Mouse (Mus musculus) hindbrain, embryonic 14.5 days (tissue): ENCODE results near the gene Itgb4. TPM values are rescaled to one million over a fixed set of nuclear protein-coding genes. Genes with fewer than 3 reads are reported as not detected.
"Not testable (repeated sequence)": the region's sequence is repeated elsewhere in the genome, so short reads cannot be mapped to it uniquely, and the experiment has no call there.

Source experiments
- ATAC-seq: fragments of 200-750 bp; cut with Nextera tagmentation; 2 replicates; pipeline ENCODE4 v1.8.0; 2017; ENCODE audit warnings: moderate number of reproducible peaks, mild to moderate bottlenecking, moderate TSS enrichment, moderate library complexity; ENCODE audit not compliant: low FRiP score
- DNase-seq: peaks from one replicate; pipeline ENCODE4 v3.0.0-alpha.2; 2015; ENCODE audit warnings: low spot score
- H3K27ac ChIP-seq: fragments of 300-500 bp; sonication (generic); 2 replicates; pipeline ENCODE4 v1.5.1; 2014; ENCODE audit warnings: mild to moderate bottlenecking, moderate library complexity
- H3K27me3 ChIP-seq: fragments of 300-500 bp; sonication (generic); 2 replicates; pipeline ENCODE4 v1.6.1; 2014; ENCODE audit warnings: mild to moderate bottlenecking, low read length, mixed read lengths; ENCODE audit not compliant: control insufficient read depth, insufficient read depth
- H3K36me3 ChIP-seq: fragments of 300-500 bp; sonication (generic); replicated peaks from 2 replicates; pipeline ENCODE4 v1.6.1; 2014; ENCODE audit not compliant: control insufficient read depth, insufficient read depth
- H3K4me1 ChIP-seq: fragments of 300-500 bp; sonication (generic); replicated peaks from 2 replicates; pipeline ENCODE4 v1.6.1; 2014; ENCODE audit warnings: antibody characterized with exemption, low read length, mixed read lengths; ENCODE audit not compliant: control insufficient read depth, insufficient read depth
- H3K4me2 ChIP-seq: fragments of 300-500 bp; sonication (generic); replicated peaks from 2 replicates; pipeline ENCODE4 v1.6.1; 2014; ENCODE audit warnings: mild to moderate bottlenecking, moderate library complexity
- H3K4me3 ChIP-seq: fragments of 300-500 bp; sonication (generic); replicated peaks from 2 replicates; pipeline ENCODE4 v1.5.1; 2014; ENCODE audit warnings: mild to moderate bottlenecking, low read length
- H3K9ac ChIP-seq: fragments of 300-500 bp; sonication (generic); 2 replicates; pipeline ENCODE4 v1.6.1; 2014
- H3K9me3 ChIP-seq: fragments of 300-500 bp; sonication (generic); 2 replicates; pipeline ENCODE4 v1.6.1; 2016; ENCODE audit warnings: low read length; ENCODE audit not compliant: control insufficient read depth
- WGBS: fragments of 180-500 bp; shearing (Covaris S2); extraction: QIAGEN DNeasy Blood & Tissue Kit; methylation state at CpG from one replicate; pipeline ENCODE4 v1.1.7; 2014; 5-methylcytosine and 5-hydroxymethylcytosine counted together
- polyA plus RNA-seq: library from polyadenylated mRNA; unstranded; fragments of >200 nt; fragmentation: Nextera tagmentation; extraction: Ambion mirVana; gene quantifications from 2 replicates; pipeline ENCODE4 v1.2.1, GENCODE M21; 2014

Itgb4 gene
- polyA plus RNA-seq, 1 experiment from 2014 or later = 1.6 TPM

DNA sequence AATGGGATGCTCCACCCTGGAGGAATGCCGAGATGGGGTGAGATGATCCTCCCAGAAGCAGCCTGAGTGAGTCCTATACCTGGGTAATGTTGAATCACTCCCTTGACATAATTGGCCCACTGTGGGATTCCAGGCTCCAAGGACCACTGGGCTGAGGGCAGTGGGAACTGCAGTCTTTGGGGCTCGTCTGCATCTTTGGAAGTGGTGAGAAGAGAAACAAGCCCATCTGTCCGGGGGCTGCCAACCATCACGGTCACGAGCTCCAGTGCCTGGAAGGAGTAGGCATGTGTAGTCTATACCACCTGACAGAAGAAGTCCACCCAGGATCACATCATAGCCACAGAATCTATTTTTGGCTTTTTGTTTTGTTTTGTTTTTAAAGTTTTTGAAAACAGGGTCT lies 36.4 kb downstream of the Itgb4 start:
- Histone ChIP-seq H3K9me3 (no peaks in the 10 kb centered on the region), H3K4me3 (no peak overlapping the region), H3K9ac (no peak overlapping the region), H3K36me3 (no peaks in the 10 kb centered on the region; the same call in 1 of the 2 replicates), H3K27ac (no peak overlapping the region), H3K4me1 (peaks cover 16% of the 10 kb centered on the region), H3K27me3 (no peaks in the 10 kb centered on the region), H3K4me2 (no peak overlapping the region; the same call in 1 of the 2 replicates)
- ATAC-seq (no peak), DNase-seq (no peak)
- WGBS = 86% methylated on average over 5 of the region's 5 CpGs

DNA sequence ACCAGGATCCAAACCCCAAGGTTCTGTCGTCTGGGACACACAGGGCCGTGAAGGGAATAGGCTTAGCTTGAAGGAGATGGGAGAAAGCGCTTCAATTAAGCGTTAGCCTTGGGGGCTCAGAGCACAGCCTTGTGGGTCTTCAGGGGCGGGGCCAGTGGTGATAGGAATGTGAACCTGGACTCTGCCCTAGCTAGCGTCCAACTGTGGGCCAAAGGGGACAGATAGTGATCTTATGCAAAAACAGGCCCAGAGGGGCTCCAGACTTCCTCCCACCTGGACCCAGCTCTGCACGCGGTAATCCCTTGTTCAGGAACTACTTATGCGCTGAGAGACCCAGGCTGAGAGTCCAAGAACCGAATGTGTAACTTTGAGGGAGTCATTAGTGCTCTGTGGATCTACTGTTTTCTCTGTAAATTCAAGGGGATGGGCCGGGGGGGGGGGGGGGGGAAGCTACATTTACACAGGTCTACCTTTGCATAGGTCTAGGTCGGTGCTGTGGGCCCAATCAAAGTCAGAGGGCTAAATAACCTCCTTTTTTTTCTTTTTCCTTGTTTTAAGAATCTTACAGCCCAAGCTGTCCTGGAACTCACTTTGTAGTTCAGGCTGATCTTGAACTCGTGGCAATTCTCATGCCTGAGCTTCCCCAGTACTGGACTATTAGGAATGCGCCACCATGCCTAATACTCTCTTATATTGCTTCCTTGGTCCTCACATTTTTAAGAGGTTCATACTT lies 37.2 kb downstream of the Itgb4 start:
- WGBS = 30% methylated on average over 14 of the region's 14 CpGs
- H3K4me2 ChIP-seq = peak overlapping the region; percentile 69
- no peaks in the 10 kb centered on the region for H3K27me3 ChIP-seq
- H3K9me3 ChIP-seq = no peaks in the 10 kb centered on the region
- peak overlapping the region; percentile 55; the same call in 1 of the 2 replicates for H3K27ac ChIP-seq
- DNase-seq = no peak
- H3K4me1 ChIP-seq = peaks cover 16% of the 10 kb centered on the region
- H3K36me3 ChIP-seq = no peaks in the 10 kb centered on the region; the same call in 1 of the 2 replicates
- peak overlapping the region; percentile 46 for H3K4me3 ChIP-seq
- peak overlapping the region; percentile 77 for H3K9ac ChIP-seq
- no peak for ATAC-seq

DNA sequence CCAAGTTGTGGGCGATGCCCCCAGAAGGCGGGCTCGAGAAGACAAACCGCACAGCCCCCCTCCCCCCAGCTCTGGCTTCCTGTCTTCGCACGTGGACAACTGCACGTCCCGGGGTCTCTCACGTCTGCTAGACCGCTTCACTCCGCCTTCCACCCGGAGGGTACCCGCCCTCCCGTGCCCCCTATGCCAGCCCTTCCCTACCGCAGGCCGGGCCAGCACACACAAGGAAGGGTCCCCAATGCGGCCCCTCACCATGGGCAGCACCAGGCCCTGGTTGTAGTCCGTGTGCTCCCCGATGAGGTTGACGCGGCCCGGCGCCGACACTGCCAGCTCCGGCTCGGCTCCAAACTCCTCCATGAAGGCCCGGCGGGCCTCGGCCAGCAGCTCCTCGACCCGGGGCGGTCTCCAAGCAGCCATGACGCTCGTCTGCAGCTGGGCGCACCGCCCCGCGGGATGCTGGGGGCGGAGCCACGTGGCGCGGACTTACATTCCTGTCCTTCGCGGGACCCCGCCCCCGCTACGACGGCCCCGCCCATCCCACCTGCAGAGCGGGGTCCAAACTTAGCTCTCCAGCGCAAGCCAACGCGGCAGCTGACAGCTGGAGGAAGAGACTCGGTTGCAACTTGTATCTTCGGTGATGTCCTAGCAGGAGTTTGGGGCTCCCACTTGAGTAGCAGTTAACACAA lies 37.9 kb downstream of the Itgb4 start, which contains the start of gene Galk1:
Galk1 (minus strand) TSS at position 458 of the 686 bp plus-strand sequence.
- Histone ChIP-seq H3K4me1 (peaks cover 16% of the 10 kb centered on the region), H3K4me2 (peak within 1 kb of the TSS; percentile 69), H3K4me3 (peak within 1 kb of the TSS; percentile 46), H3K9ac (peak within 1 kb of the TSS; percentile 77), H3K9me3 (no peaks in the 10 kb centered on the region), H3K27ac (peak within 1 kb of the TSS; percentile 55), H3K27me3 (no peaks in the 10 kb centered on the region), H3K36me3 (no peaks in the 10 kb centered on the region; the same call in 1 of the 2 replicates)
- peak; percentile 86 for ATAC-seq
- DNase-seq = peak; percentile 80
- WGBS = under 1% methylated on average over 53 of the region's 55 CpGs

DNA sequence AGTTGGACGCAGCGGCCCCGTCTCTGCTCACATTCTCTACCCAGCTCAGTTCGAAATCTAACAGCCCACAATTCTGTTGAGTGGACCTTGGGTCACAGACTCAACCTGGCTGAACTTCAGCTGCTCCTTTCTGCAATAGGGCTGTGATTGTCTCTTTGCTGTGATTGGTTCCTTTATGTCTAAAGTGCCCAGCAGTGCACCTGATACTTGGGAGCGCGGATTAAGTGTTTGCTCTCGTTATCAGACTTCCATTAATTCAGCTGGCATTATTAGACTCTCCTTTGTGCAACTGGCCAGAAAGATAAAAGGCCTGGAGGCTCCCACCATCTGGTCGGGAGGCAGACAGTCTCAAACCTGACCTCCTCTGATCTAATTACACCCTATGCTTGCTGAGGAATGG lies 40.3 kb downstream of the Itgb4 start:
- H3K9ac ChIP-seq = no peak overlapping the region
- H3K36me3 ChIP-seq = no peaks in the 10 kb centered on the region; the same call in 1 of the 2 replicates
- WGBS = 63% methylated on average over 8 of the region's 8 CpGs

DNA sequence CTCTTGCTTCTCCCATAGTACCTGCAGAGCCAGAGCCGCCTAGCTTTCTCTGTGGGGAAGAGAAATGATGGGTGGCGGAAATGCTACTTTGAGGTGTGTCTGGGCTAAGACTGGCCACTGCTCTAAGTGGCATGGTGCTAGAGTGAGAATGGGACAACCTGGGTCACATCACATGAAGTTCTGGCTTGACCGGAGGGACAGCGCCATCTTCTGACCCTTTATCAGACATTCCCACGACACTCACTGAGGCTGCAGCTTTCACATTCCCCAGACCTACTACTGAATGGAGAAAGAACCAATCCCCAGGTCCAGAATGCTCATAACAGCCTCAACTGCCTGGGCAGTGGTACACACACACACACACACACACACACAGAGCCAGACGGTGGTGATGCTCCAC lies 43.6 kb downstream of the Itgb4 start:
- Histone ChIP-seq H3K4me1 (peaks cover 16% of the 10 kb centered on the region), H3K9ac (no peak overlapping the region), H3K27me3 (no peaks in the 10 kb centered on the region), H3K27ac (no peak overlapping the region), H3K36me3 (peaks cover 28% of the 10 kb centered on the region), H3K4me2 (no peak overlapping the region), H3K9me3 (no peaks in the 10 kb centered on the region), H3K4me3 (no peak overlapping the region)
- WGBS = 25% methylated on average over 6 of the region's 6 CpGs
- no peak for DNase-seq
- ATAC-seq = no peak

More for the DNA sequence above, 40.3 kb downstream of the Itgb4 start:
- ATAC-seq (no peak), DNase-seq (no peak)
- Histone ChIP-seq H3K9me3 (no peaks in the 10 kb centered on the region), H3K4me2 (no peak overlapping the region), H3K27me3 (no peaks in the 10 kb centered on the region), H3K27ac (no peak overlapping the region), H3K4me3 (no peak overlapping the region), H3K4me1 (peaks cover 16% of the 10 kb centered on the region)

DNA sequence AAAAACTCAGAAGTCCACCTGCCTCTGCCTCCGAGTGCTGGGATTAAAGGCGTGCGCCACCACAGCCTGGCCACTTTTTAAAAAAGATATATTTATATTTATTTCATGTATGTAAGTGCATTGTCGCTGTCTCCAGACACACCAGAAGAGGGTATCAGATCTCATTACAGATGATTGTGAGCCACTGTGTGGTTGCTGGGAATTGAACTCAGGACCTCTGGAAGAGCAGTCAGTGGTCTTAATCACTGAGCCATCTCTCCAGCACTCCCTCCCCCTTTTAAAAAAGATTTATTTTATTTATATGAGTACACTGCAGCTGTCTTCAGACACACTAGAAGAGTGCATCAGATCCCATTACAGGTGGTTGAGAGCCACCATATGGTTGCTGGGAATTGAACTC lies 44.4 kb downstream of the Itgb4 start:
- not testable (repeated sequence) for H3K4me3 ChIP-seq, H3K27me3 ChIP-seq, H3K27ac ChIP-seq, H3K9me3 ChIP-seq, H3K4me2 ChIP-seq, H3K9ac ChIP-seq, DNase-seq, ATAC-seq
- peaks cover 33% of the 10 kb centered on the region for H3K36me3 ChIP-seq
- H3K4me1 ChIP-seq = peaks cover 16% of the 10 kb centered on the region
- WGBS = 98% methylated on average over 4 of the region's 4 CpGs

DNA sequence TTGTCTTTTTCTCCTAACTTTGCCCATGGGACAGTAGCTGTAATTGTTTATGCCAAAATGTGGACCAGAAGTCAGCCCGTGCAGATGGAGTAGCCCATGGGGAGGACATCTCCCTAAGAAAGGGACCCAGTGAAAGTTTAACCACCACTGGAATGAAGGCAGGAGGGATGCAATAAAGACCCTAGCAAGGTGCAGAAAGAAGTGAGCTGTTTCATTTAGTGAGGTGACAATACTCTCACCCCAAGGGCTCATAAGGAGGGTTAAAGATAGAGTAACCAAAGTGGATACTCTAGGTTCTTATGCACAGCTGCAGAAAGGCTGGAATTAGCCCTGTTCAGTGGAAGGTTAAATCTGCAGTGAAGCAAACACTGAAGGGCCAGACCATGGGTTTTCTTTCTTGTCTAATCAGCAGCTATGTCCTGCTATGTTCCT lies 44.9 kb downstream of the Itgb4 start:
- Histone ChIP-seq H3K4me3 (no peak overlapping the region), H3K27me3 (no peaks in the 10 kb centered on the region), H3K27ac (no peak overlapping the region), H3K9ac (no peak overlapping the region), H3K9me3 (no peaks in the 10 kb centered on the region), H3K4me1 (peaks cover 16% of the 10 kb centered on the region), H3K4me2 (no peak overlapping the region), H3K36me3 (peaks cover 33% of the 10 kb centered on the region)
- no peak for ATAC-seq
- WGBS = 41% methylated on average over 1 of the region's 1 CpGs
- DNase-seq = no peak

DNA sequence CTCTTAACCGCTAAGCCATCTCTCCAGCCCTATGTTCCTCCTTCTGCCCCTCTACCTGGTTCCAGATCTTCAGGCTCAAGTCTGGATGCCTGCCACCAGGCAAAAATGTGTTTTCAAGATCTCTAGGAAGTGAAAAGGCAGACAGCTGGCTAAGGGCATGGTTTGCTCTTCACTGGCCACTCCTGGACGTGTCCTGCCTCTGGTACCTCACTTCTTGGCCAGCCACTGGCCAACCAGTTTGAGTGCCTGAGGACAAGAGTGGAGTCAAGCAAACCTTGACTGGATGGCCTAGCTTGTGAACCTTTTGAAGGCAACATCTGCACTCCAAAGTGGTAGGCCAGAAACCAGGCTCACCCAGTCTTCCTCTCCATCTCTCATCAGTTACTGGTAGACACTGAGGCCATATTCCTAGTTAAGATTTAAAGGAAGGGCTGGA lies 45.5 kb downstream of the Itgb4 start:
- no peak for ATAC-seq
- no peak overlapping the region for H3K9ac ChIP-seq
- H3K9me3 ChIP-seq = no peaks in the 10 kb centered on the region
- no peak overlapping the region for H3K4me2 ChIP-seq
- DNase-seq = no peak
- H3K4me3 ChIP-seq = no peak overlapping the region
- no peaks in the 10 kb centered on the region for H3K27me3 ChIP-seq
- 0 out of 2 replicates have a peak overlapping the region, but pooled peaks have one; percentile 7 for H3K27ac ChIP-seq
- peaks cover 33% of the 10 kb centered on the region for H3K36me3 ChIP-seq
- H3K4me1 ChIP-seq = peaks cover 16% of the 10 kb centered on the region
- 88% methylated on average over 2 of the region's 2 CpGs for WGBS

DNA sequence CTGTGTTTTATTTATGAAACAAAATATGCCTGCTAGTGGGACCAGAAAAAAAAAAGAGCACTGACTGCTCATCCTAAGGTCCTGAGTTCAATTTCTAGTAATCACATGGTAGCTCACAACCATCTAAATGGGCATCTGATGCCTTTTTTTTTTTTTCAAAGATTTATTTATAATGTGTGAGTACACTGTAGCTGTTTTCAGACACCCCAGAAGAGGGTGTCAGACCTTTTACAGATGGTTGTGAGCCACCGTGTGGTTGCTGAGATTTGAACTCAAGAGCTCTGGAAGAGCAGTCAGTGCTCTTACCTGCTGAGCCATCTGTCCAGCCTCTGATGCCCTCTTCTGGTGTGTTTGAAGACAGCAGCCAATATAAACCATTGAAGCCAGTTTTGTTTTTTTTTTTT lies 46.0 kb downstream of the Itgb4 start:
- Histone ChIP-seq H3K27me3 (no peaks in the 10 kb centered on the region), H3K4me1 (peaks cover 16% of the 10 kb centered on the region), H3K36me3 (peaks cover 33% of the 10 kb centered on the region), H3K27ac (0 out of 2 replicates have a peak overlapping the region, but pooled peaks have one; percentile 7), H3K9ac (no peak overlapping the region), H3K4me2 (no peak overlapping the region), H3K9me3 (no peaks in the 10 kb centered on the region), H3K4me3 (no peak overlapping the region)
- no peak for ATAC-seq
- DNase-seq = no peak
- 40% methylated on average over 1 of the region's 1 CpGs for WGBS
